Mouse (Mus musculus) gastrocnemius, postnatal 10 days (tissue): ENCODE measurements at regions not wholly inside any gene's neighbourhood (a gene's known extent, or its start where the extent isn't known, plus 50 kb on each side); places are given as distances from the start of the nearest gene placed in this dataset.

ENCODE experiments used
- DNase-seq: peaks from one replicate; pipeline ENCODE4 v3.0.0; 2021; ENCODE audit warnings: mixed read lengths

- DNase-seq: no peak
Measured at GRCm38 (mm10) chr13:6178362-6179070, 317.2 kb downstream of the Klf6 start.

GRCm38 (mm10) chr13:6189133-6189532 is 327.9 kb downstream of the Klf6 start:
- no peak for DNase-seq

DNA sequence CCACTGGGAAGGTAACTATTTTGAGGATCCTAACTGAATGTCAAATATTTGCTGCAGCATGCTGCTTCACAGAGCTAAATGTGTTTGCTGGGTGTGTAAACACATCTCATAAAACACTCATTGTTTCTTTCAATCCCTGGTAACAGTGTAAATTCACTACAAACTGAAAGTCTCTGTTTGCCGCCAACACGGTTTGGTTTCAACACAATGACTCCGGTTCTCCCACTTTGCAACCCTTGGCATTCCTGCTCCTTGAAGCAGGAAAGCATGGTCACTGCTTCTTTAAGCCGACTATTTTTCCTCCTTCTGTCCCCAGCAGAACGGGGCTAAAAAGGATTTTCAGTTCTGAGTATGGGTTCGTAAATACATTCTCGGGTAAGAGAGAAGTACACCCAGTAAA is 328.3 kb downstream of the Klf6 start:
- no peak for DNase-seq

- peak; percentile 3 for DNase-seq
Measured at GRCm38 (mm10) chr13:6191186-6191914, 330.1 kb downstream of the Klf6 start.

GRCm38 (mm10) chr13:6191915-6192295 is 330.6 kb downstream of the Klf6 start:
- DNase-seq: peak; percentile 3

GRCm38 (mm10) chr13:6196690-6197089 is 335.4 kb downstream of the Klf6 start:
- no peak for DNase-seq

GRCm38 (mm10) chr13:6199107-6199506 is 337.8 kb downstream of the Klf6 start:
- no peak for DNase-seq

DNA sequence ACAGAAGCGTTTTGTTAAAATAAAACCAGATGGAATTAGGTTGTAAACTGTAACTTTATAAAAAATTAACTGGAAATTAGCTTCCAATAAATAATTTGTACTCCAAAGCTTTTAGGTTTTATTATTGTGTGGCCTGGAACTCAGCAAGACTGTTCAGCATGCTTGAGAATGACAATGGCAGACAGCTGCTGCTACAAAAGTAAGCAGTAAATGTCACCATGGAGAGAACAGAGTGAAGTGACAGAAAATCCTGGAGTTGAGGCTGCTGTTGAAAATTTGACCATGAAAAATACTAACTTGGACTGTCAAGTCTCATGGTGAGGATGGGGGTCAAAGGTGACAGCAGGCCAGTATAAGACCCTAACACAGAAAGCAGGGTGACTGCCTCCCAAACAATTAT is 340.2 kb downstream of the Klf6 start:
- no peak for DNase-seq

- no peak for DNase-seq
Measured at GRCm38 (mm10) chr13:6204801-6205200, 343.1 kb upstream of the Pitrm1 start.

GRCm38 (mm10) chr13:6212550-6212949 is 335.4 kb upstream of the Pitrm1 start:
- DNase-seq: no peak

- no peak for DNase-seq
Measured at GRCm38 (mm10) chr13:6214189-6214588, 333.8 kb upstream of the Pitrm1 start.

GRCm38 (mm10) chr13:6226087-6226643 is 321.8 kb upstream of the Pitrm1 start:
- no peak for DNase-seq

- no peak for DNase-seq
Measured at GRCm38 (mm10) chr13:6228278-6228677, 319.7 kb upstream of the Pitrm1 start.

- DNase-seq: no peak
Measured at GRCm38 (mm10) chr13:6235394-6235793, 312.6 kb upstream of the Pitrm1 start.

GRCm38 (mm10) chr13:6236503-6236902 is 311.4 kb upstream of the Pitrm1 start:
- DNase-seq: no peak

DNA sequence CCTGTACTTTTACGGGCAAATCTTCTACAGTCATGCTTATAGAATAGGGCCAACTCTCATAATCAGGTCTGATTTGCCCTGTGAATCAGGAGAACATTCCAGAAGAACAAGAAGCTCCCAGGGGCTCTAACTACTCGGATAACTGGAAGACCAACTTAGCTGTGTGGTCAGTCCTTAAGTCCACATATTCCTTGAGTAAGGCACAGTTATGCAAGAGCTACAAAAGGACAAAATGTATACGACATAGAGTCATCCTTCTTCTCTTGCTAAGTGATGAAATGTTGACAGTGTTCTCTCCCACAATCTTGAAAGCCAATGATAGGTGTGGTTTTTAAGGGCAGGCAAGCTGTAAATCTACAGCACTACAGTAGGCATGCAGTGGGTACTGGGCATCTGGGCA is 310.7 kb upstream of the Pitrm1 start:
- no peak for DNase-seq

GRCm38 (mm10) chr13:6240855-6241254 is 307.1 kb upstream of the Pitrm1 start:
- no peak for DNase-seq

- no peak for DNase-seq
Measured at GRCm38 (mm10) chr13:6241472-6242123, 306.4 kb upstream of the Pitrm1 start.

DNA sequence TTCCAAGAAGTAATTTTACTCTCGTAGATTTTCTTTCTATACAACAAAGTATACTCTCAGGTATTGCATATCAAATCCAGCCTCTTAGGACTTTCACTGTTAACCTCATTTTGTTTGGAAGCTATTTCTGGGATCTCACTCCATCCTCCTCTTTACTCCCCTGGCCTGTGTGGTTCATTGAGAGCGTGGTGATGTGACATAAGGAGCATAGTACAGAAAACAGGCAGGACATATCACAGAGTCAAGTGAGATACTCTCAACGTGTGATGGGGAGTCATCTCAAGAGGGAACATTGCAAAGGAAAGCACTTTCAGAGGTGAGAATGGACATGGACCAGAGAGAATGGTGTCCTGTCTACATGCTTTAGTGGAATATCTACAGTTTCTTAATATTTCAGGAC is 297.8 kb upstream of the Pitrm1 start:
- no peak for DNase-seq

- DNase-seq: no peak
Measured at GRCm38 (mm10) chr13:6251025-6251862, 296.7 kb upstream of the Pitrm1 start.

GRCm38 (mm10) chr13:6252100-6252499 is 295.8 kb upstream of the Pitrm1 start:
- no peak for DNase-seq

- DNase-seq: no peak
Measured at GRCm38 (mm10) chr13:6255303-6255702, 292.6 kb upstream of the Pitrm1 start.
